Mouse (Mus musculus) retina, postnatal 1 day (tissue): ENCODE data around the gene Mitf.

Source experiments
- DNase-seq: peaks from one replicate; pipeline ENCODE4 v3.0.0-alpha.2; 2012

The Mitf gene

GRCm38 (mm10) chr6:97806781-97807743, at the start of gene Mitf:
Gene Mitf (plus strand): TSS chr6:97807052.
- peak; percentile 97 for DNase-seq

- DNase-seq: no peak
These were observed 49.5 kb upstream of the Mitf start for GRCm38 (mm10) chr6:97757361-97757760.

GRCm38 (mm10) chr6:97758884-97759283, 48.0 kb upstream of the Mitf start:
- no peak for DNase-seq

- DNase-seq: peak; percentile 76
These were observed 47.6 kb upstream of the Mitf start for GRCm38 (mm10) chr6:97759301-97759700.

DNA sequence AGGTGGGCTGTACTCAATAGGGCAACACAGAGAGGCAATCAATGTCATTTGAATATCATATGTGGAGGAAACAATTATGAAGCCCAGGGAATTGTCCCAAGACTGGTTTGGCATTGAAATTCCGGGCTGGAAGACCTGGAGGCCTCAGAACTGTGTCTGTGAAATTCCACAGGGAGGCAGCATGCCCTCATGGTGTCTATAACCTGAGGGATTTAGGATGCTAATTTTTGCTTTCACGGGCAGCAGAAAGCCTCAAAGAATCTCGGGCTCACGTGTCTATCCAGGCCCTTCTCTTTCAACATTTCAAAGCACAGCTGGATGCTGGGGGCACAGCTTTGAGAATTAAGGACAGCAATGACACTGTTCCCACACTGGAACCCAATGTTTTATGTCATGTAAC, 45.5 kb upstream of the Mitf start:
- peak; percentile 31 for DNase-seq

GRCm38 (mm10) chr6:97763970-97764369, 42.9 kb upstream of the Mitf start:
- DNase-seq: no peak

- no peak for DNase-seq
These were observed 39.0 kb upstream of the Mitf start for GRCm38 (mm10) chr6:97767836-97768235.

- DNase-seq: no peak
These were observed 37.3 kb upstream of the Mitf start for GRCm38 (mm10) chr6:97769549-97769948.

DNA sequence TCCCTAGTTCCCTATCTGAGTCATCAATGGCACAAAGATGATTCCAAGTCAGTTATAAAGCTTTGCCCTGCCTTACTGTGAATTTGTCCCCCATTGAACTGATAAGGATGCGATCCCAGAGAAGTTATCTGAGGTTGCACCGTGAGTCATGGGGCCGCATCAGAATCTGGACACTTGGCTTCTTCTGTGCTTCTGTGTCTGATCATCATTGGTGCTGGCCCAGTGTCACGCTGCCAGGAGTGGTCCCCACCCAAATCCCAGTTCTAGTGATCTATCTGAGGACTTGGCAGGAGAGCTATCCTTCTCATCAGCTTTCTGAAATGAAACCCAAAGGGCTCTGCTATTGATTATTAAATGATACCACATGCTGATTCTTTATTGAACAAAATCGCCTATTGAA, 25.5 kb upstream of the Mitf start:
- no peak for DNase-seq

- no peak for DNase-seq
These were observed 24.6 kb upstream of the Mitf start for GRCm38 (mm10) chr6:97782291-97782690.

GRCm38 (mm10) chr6:97786871-97787270, 20.0 kb upstream of the Mitf start:
- DNase-seq: no peak

- DNase-seq: no peak
These were observed 18.4 kb upstream of the Mitf start for GRCm38 (mm10) chr6:97788361-97788974.

DNA sequence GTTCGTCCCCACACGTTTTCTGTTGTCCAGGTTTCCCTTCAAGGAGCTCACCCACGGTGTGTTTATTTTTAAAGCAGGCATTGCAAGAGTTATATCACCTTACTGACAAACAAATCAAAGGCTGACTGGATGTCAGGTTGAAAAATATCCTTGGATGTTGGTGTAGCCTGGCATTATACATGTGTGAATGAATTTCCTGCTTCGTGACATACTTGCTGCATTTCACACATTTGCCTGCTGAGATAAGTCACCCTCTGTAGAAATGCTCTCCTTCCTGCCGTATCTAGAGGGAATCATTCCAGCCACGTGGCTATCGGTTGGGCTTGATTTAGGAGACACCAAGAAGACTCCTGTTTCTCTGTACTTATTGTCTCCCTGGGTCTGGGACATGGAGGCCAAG, 17.2 kb upstream of the Mitf start:
- DNase-seq: no peak

- peak; percentile 35 for DNase-seq
These were observed 14.7 kb upstream of the Mitf start for GRCm38 (mm10) chr6:97792104-97792503.

- DNase-seq: no peak
These were observed 11.7 kb upstream of the Mitf start for GRCm38 (mm10) chr6:97795175-97795574.

DNA sequence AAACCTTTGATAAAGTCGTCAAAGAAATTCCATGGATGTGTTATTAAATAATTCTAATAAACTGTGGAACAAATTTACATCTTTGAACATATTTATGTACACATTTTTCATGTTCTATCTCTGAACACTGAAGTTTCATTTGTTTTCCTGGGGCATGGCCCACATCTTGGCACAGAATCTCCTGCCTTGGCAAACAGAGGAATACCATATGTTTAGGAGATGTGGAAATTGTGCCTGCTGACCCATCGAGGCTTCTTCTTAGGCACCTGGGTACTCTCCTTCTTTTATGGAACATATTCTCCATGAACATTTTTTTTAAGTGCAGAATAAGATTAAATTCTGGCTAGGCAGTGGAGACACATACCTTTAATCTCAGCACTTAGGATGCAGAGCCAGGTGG, 6.2 kb upstream of the Mitf start:
- DNase-seq: no peak

GRCm38 (mm10) chr6:97806051-97806450, 801 bp upstream of the Mitf start:
- no peak for DNase-seq

- no peak for DNase-seq
These were observed 7.3 kb downstream of the Mitf start for GRCm38 (mm10) chr6:97814191-97814590.

DNA sequence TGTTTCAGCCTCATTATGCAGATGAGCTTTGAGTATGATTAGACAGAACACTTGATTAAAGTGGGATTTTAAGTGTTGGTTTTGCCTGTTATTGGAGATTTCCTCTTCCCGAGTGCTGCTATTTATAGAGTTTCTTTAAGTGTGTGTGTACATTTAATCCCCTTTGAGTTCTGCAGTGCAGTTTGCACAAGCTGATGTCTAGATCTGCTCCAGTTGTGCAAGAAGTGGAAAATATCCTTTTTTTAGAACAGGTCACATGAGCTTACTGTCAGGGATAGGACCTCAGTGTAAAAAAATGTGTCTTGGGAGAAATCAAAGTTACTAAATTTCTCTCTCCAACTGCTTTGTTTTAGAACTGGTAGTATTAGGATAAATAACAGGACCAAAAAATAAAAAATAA, 8.9 kb downstream of the Mitf start:
- DNase-seq: no peak

- DNase-seq: no peak
These were observed 10.0 kb downstream of the Mitf start for GRCm38 (mm10) chr6:97816806-97817205.

GRCm38 (mm10) chr6:97818128-97818527, 11.3 kb downstream of the Mitf start:
- DNase-seq: no peak

DNA sequence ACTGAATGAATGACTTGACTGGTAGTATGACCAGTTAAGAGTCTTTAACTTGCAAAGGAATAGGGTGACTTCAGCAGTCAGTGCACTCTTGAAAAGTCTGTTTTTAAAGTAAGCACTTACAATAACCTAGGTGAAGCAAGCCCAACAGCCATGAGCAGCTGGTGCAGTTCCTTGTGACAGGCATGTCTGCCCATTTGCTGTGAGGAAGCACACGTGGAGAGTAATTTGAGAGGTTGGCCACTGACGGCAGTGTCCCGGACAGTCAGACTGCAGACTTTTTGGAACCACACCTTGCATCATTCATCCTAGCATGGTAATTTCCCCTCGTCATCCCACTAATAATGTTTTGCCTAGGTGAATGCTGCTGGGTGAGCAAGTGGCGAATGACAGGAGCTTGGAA, 12.1 kb downstream of the Mitf start:
- DNase-seq: no peak

- DNase-seq: no peak
These were observed 13.7 kb downstream of the Mitf start for GRCm38 (mm10) chr6:97820505-97820904.

GRCm38 (mm10) chr6:97821811-97822210, 15.0 kb downstream of the Mitf start:
- DNase-seq: peak; percentile 43
